Mouse (Mus musculus): ENCODE results near the gene Zfp458. TPM values are rescaled to one million over a fixed set of nuclear protein-coding genes. Genes with fewer than 3 reads are reported as not detected.
"Not testable (repeated sequence)": the region's sequence is repeated elsewhere in the genome, so short reads cannot be mapped to it uniquely, and the experiment has no call there.

The Zfp458 gene
- polyA plus RNA-seq (2014; fragmentation: Nextera tagmentation; extraction: Ambion mirVana) = 1.9 and 2.6 TPM in 2 replicates

DNA sequence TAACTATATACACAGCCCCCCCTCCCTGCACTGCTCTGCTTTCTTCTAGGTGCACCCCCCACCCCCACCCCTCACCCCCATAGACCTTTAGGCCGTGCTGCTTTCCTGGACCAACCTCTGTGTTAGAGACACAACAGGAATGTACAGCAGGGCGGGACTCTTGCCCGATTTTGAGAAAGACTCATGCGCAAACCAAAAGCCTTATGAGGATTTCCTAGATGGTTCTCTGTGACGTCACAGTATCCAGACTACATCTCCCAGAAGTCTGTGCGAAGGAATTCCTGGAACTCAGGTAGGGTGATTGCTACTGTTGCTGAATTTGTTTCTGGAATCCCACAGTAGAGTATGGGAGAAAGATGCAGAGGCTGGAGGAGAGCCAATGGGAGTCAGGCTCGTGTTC, at the start of gene Zfp458:
Gene Zfp458 (minus strand): TSS at position 153 of the 400 bp plus-strand sequence.
- no peak within 1 kb of the TSS for H3K27ac ChIP-seq (ENCODE audit: low read depth)
- no peak within 1 kb of the TSS for H3K9ac ChIP-seq (ENCODE audit: low read length)
- DNase-seq (ENCODE audit: low spot score) (peak; percentile 56), ATAC-seq (replicated peaks; ENCODE audit: low FRiP score, low TSS enrichment, low read depth) (peak; percentile 70; the same call in 1 of the 2 replicates)
- no peaks in the 10 kb centered on the region for H3K27me3 ChIP-seq (replicated peaks; ENCODE audit: control insufficient read depth, insufficient read depth, low read length)
- H3K4me2 ChIP-seq (ENCODE audit: low read length) = peak within 1 kb of the TSS; percentile 11; the same call in 1 of the 2 replicates
- H3K36me3 ChIP-seq (ENCODE audit: control insufficient read depth, insufficient read depth, low read length) = no peaks in the 10 kb centered on the region
- no peak within 1 kb of the TSS for H3K4me3 ChIP-seq (ENCODE audit: low read depth, low read length)
- H3K9me3 ChIP-seq (ENCODE audit: control insufficient read depth, low read length) = no peaks in the 10 kb centered on the region
- 46% methylated on average over 7 of the region's 7 CpGs for WGBS
- no peaks in the 10 kb centered on the region for H3K4me1 ChIP-seq (replicated peaks; ENCODE audit: control insufficient read depth, insufficient read depth, low read length)

DNA sequence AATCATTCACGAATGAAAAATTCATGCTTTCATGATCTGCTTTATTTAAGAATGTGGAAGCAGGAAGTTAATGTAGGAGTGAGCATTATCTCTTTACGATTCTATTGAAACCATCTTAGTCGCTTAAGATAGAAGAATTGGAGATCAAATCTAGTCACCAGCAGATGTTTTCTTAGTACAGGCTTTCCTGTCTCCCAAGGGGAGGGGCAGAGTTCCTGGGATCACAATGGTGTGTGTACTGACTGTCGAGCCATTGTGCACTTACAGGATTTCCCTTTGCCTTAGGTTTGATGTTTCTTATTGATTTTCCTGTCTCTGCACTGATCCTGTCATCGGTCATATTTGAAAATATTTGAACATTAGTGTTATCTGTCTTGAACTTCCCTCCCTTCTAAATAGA, 28.5 kb upstream of the Zfp458 start:
- Histone ChIP-seq H3K4me2 (ENCODE audit: low read length) (peak overlapping the region; percentile 94), H3K9ac (ENCODE audit: low read length) (peak overlapping the region; percentile 73), H3K27ac (ENCODE audit: low read depth) (0 out of 2 replicates have a peak overlapping the region, but pooled peaks have one; percentile 43), H3K4me3 (ENCODE audit: low read depth, low read length) (peak overlapping the region; percentile 83), H3K4me1 (replicated peaks; ENCODE audit: control insufficient read depth, insufficient read depth, low read length) (peaks cover 5% of the 10 kb centered on the region), H3K9me3 (ENCODE audit: control insufficient read depth, low read length) (no peaks in the 10 kb centered on the region), H3K27me3 (replicated peaks; ENCODE audit: control insufficient read depth, insufficient read depth, low read length) (no peaks in the 10 kb centered on the region), H3K36me3 (ENCODE audit: control insufficient read depth, insufficient read depth, low read length) (no peaks in the 10 kb centered on the region)
- ATAC-seq (replicated peaks; ENCODE audit: low FRiP score, low TSS enrichment, low read depth) = peak; percentile 63
- 29% methylated on average over 5 of the region's 5 CpGs for WGBS
- DNase-seq (ENCODE audit: low spot score) = no peak

DNA sequence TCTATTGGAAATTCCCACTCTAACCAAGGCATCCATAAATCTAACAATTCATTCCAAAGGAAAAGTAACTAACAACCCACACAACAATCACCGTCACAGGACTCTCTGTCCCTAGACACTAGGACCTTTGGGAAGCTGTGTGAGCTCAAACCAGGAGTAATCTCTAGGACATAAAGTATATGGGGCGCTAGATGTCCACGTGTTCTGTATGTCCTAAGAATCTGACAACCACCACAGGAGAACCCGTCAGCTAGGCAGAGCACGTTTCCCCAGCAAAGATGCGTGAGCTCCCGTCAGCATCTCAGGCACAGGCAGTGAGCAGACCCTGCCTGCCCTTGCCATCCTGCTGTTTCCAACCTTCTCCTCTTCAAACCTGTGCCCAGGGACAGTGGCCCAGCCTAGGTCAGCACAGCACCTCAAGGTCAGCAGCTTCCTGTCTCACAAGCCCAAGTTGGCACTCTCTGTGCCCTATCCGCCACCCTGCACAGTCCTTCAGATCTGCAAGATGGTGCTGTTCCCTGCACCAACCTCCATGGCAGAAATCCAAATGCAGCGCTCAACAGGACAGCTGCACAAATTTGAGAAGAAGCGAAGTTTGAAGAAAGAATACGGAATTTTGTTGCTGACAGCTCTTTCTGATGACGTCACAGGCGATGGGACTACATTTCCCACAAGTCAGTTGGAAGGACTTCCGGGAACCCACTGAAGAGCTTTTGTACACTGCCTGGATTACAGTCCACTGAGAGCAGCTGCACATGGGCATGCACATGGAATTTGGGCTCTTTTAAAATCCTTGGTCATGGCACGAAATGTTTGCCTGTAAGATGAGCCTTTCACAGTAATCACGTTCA, 27.8 kb upstream of the Zfp458 start, which contains the start of gene Zfp457:
Gene Zfp457 (minus strand): TSS at position 664 of the 851 bp plus-strand sequence.
- Histone ChIP-seq H3K4me3 (ENCODE audit: low read depth, low read length) (peak within 1 kb of the TSS; percentile 83), H3K9ac (ENCODE audit: low read length) (peak within 1 kb of the TSS; percentile 73), H3K27ac (ENCODE audit: low read depth) (0 out of 2 replicates have a peak within 1 kb of the TSS, but pooled peaks have one; percentile 43), H3K27me3 (replicated peaks; ENCODE audit: control insufficient read depth, insufficient read depth, low read length) (no peaks in the 10 kb centered on the region), H3K4me2 (ENCODE audit: low read length) (peak within 1 kb of the TSS; percentile 94), H3K4me1 (replicated peaks; ENCODE audit: control insufficient read depth, insufficient read depth, low read length) (peaks cover 5% of the 10 kb centered on the region), H3K9me3 (ENCODE audit: control insufficient read depth, low read length) (no peaks in the 10 kb centered on the region), H3K36me3 (ENCODE audit: control insufficient read depth, insufficient read depth, low read length) (no peaks in the 10 kb centered on the region)
- WGBS = 11% methylated on average over 16 of the region's 16 CpGs
- DNase-seq (ENCODE audit: low spot score) = peak; percentile 94
- peak; percentile 99 for ATAC-seq (replicated peaks; ENCODE audit: low FRiP score, low TSS enrichment, low read depth)

DNA sequence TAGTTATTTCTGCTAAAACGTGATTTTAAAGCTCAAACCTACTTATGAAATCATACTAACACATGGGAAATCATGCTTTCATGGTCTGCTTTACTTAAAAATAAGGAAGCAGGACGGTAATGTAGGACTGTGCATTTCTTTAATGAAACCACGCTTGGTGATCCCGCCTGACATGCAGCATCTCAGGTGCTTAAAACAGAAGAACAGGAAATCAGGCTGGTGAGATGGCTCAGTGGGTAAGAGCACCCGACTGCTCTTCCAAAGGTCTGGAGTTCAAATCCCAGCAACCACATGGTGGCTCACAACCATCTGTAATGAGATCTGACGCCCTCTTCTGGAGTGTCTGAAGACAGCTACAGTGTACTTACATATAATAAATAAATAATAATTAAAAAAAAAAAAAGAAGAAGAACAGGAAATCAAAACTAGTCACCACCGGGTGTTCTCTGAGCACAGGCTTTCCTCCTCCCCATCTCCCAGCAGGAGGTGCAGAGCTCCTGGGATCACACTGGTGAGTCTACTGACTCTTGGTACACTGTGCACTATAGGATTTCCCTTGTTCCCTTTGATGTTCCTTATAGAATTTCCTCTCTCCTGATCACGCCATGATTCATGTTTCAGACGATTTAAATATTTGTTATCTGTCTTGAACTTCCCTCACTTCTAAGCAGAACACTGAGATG, 8.7 kb downstream of the Zfp458 start:
- WGBS = 47% methylated on average over 8 of the region's 9 CpGs
- H3K27ac ChIP-seq (ENCODE audit: low read depth) = not testable (repeated sequence)

DNA sequence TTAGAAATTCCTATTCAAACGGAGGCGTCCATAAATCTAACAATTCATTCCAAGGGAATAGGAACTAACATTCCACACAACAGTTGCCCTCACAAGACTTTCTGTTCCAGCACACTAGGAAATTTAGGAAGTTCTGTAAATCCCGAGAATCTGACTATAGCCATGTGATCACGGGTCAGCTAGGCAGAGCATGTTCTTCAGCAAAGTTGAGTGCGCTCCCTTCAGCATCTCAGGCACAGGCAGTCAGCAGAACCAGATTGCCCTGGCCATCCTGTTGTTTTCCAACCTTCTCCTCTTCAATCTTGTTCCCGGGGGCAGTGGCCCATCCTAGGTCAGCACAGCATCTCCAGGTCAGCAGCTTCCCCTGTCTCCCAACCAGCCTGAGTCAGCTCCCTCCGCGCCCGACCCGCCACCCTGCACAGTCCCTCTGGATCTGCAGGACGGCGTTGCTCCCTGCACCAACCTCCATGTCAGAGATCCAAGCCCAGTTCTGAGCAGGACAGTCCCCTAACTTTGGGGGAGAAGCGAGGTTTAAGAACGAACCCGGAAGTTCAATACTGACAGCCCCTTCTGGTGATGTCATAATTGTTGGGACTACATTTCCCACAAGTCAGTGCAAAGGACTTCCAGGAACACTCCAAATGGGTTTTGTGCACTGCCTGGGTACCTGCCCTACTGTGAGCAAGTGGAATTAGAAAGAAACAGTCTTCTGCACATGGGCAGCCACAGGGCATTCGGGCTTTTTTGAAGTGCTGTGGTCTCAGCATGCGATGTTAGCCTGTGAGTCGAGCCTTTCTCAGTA, 9.5 kb downstream of the Zfp458 start:
- no peaks in the 10 kb centered on the region; the same call in 1 of the 2 replicates for H3K4me1 ChIP-seq (replicated peaks; ENCODE audit: control insufficient read depth, insufficient read depth, low read length)
- ATAC-seq (replicated peaks; ENCODE audit: low FRiP score, low TSS enrichment, low read depth) (peak; percentile 97), DNase-seq (ENCODE audit: low spot score) (peak; percentile 86)
- no peaks in the 10 kb centered on the region for H3K36me3 ChIP-seq (ENCODE audit: control insufficient read depth, insufficient read depth, low read length)
- H3K9ac ChIP-seq (ENCODE audit: low read length) = peak overlapping the region; percentile 57
- WGBS = 5% methylated on average over 18 of the region's 18 CpGs
- no peaks in the 10 kb centered on the region for H3K9me3 ChIP-seq (ENCODE audit: control insufficient read depth, low read length)
- peak overlapping the region; percentile 76 for H3K4me3 ChIP-seq (ENCODE audit: low read depth, low read length)
- H3K4me2 ChIP-seq (ENCODE audit: low read length) = peak overlapping the region; percentile 74
- H3K27ac ChIP-seq (ENCODE audit: low read depth) = no peak overlapping the region
- no peaks in the 10 kb centered on the region for H3K27me3 ChIP-seq (replicated peaks; ENCODE audit: control insufficient read depth, insufficient read depth, low read length)

More for the DNA sequence above, 8.7 kb downstream of the Zfp458 start:
- H3K9ac ChIP-seq (ENCODE audit: low read length) = peak overlapping the region; percentile 57; the same call in 1 of the 2 replicates
- peak overlapping the region; percentile 76 for H3K4me3 ChIP-seq (ENCODE audit: low read depth, low read length)
- not testable (repeated sequence) for H3K27me3 ChIP-seq (replicated peaks; ENCODE audit: control insufficient read depth, insufficient read depth, low read length); DNase-seq (ENCODE audit: low spot score); H3K36me3 ChIP-seq (ENCODE audit: control insufficient read depth, insufficient read depth, low read length); H3K9me3 ChIP-seq (ENCODE audit: control insufficient read depth, low read length); H3K4me1 ChIP-seq (replicated peaks; ENCODE audit: control insufficient read depth, insufficient read depth, low read length)
- H3K4me2 ChIP-seq (ENCODE audit: low read length) = peak overlapping the region; percentile 74
- ATAC-seq (replicated peaks; ENCODE audit: low FRiP score, low TSS enrichment, low read depth) = peak; percentile 56

DNA sequence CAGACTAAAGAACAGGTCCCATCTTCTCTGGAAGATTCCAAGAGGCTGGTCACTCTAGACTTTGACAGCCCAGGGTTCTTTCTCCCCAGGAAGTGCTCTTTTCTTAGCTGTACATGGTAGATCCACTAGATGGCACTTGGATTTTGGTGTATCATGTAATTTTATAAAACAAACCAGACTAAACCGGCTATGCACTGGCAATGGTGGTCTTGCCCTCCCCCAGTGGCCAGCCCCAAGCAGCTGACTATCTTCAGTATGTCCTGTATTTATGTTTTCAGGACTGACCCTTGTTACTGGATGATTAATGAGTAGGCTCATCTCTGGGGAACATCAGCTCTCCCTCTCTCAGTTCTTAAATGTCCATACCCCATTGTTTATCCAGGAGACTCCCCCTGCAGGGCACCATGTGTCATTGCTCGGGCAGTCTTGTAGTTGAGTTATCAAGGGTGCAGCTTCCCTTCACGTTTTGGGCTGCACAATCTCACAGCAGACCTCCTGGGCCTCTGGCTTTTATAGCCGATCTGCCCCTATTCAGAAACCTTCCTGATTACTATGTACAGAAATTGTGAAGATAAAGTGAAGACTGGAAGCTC, 64.2 kb downstream of the Zfp458 start:
- no peak overlapping the region for H3K27ac ChIP-seq (ENCODE audit: low read depth)
- no peaks in the 10 kb centered on the region for H3K9me3 ChIP-seq (ENCODE audit: control insufficient read depth, low read length)
- no peak overlapping the region for H3K9ac ChIP-seq (ENCODE audit: low read length)
- no peaks in the 10 kb centered on the region for H3K27me3 ChIP-seq (replicated peaks; ENCODE audit: control insufficient read depth, insufficient read depth, low read length)
- H3K4me2 ChIP-seq (ENCODE audit: low read length) = no peak overlapping the region
- ATAC-seq (replicated peaks; ENCODE audit: low FRiP score, low TSS enrichment, low read depth) (no peak), DNase-seq (ENCODE audit: low spot score) (no peak)
- H3K4me3 ChIP-seq (ENCODE audit: low read depth, low read length) = no peak overlapping the region
- H3K36me3 ChIP-seq (ENCODE audit: control insufficient read depth, insufficient read depth, low read length) = no peaks in the 10 kb centered on the region
- WGBS = 52% methylated on average over 4 of the region's 4 CpGs
- no peaks in the 10 kb centered on the region for H3K4me1 ChIP-seq (replicated peaks; ENCODE audit: control insufficient read depth, insufficient read depth, low read length)

All from intestine, embryonic 14.5 days (tissue).